Mouse (Mus musculus) cerebellum, adult (tissue): ENCODE results near the gene Fam181a.

ENCODE experiments used
- ATAC-seq: cut with Nextera tagmentation; 2 replicates; pipeline ENCODE4 v1.9.2; 2017; ENCODE audit warnings: mild to moderate bottlenecking, moderate library complexity, mixed read lengths; ENCODE audit not compliant: insufficient number of reproducible peaks, low FRiP score, low TSS enrichment

Gene Fam181a

GRCm38 (mm10) chr12:103353538-103353937 lies 42.8 kb downstream of the Fam181a start:
- ATAC-seq = peak; percentile 89

GRCm38 (mm10) chr12:103355746-103356414 lies 45.1 kb downstream of the Fam181a start, which contains the start of gene Asb2:
Gene Asb2, minus strand, starts transcription at chr12:103356001.
- no peak for ATAC-seq

GRCm38 (mm10) chr12:103356415-103356748 lies 45.6 kb downstream of the Fam181a start:
- ATAC-seq = no peak

- no peak for ATAC-seq
These were observed 47.4 kb downstream of the Fam181a start for GRCm38 (mm10) chr12:103358216-103358615.

- ATAC-seq = no peak
These were observed 48.4 kb downstream of the Fam181a start for GRCm38 (mm10) chr12:103358951-103359801.

- no peak for ATAC-seq
These were observed 50.0 kb downstream of the Fam181a start for GRCm38 (mm10) chr12:103360812-103361211.

- ATAC-seq = no peak
These were observed 50.9 kb downstream of the Fam181a start for GRCm38 (mm10) chr12:103361539-103362307.

- no peak for ATAC-seq
These were observed 51.6 kb downstream of the Fam181a start for GRCm38 (mm10) chr12:103362336-103362735.
